Mouse (Mus musculus) heart, embryonic 16.5 days (tissue): Measurements from ENCODE around the gene Slc46a3. TPM values are rescaled to one million over a fixed set of nuclear protein-coding genes. Genes with fewer than 3 reads are reported as not detected.

Experiments used
- ATAC-seq: fragments of 200-750 bp; cut with Nextera tagmentation; replicated peaks from 2 replicates; pipeline ENCODE4 v1.8.0; 2017; ENCODE audit warnings: moderate number of reproducible peaks; ENCODE audit not compliant: insufficient read depth, low FRiP score; ENCODE audit errors: extremely low read depth
- H3K27ac ChIP-seq: fragments of 300-500 bp; sonication (generic); 2 replicates; pipeline ENCODE4 v1.5.1; 2014; ENCODE audit warnings: mild to moderate bottlenecking, low read length, control low read depth, moderate library complexity
- H3K27me3 ChIP-seq: fragments of 300-500 bp; sonication (generic); 2 replicates; pipeline ENCODE4 v1.6.1; 2014; ENCODE audit warnings: low read length, mixed read lengths; ENCODE audit not compliant: control insufficient read depth, insufficient read depth
- H3K36me3 ChIP-seq: fragments of 300-500 bp; sonication (generic); 2 replicates; pipeline ENCODE4 v1.6.1; 2014; ENCODE audit not compliant: control insufficient read depth, insufficient read depth
- H3K4me1 ChIP-seq: fragments of 300-500 bp; sonication (generic); 2 replicates; pipeline ENCODE4 v1.6.1; 2014; ENCODE audit warnings: low read length, mixed read lengths; ENCODE audit not compliant: control insufficient read depth, insufficient read depth
- H3K4me2 ChIP-seq: fragments of 300-500 bp; sonication (generic); 2 replicates; pipeline ENCODE4 v1.6.1; 2014; ENCODE audit warnings: low read depth, mild to moderate bottlenecking, control low read depth, low read length
- H3K4me3 ChIP-seq: fragments of 300-500 bp; sonication (generic); 2 replicates; pipeline ENCODE4 v1.5.1; 2014; ENCODE audit warnings: mild to moderate bottlenecking, control low read depth, low read length
- H3K9ac ChIP-seq: fragments of 300-500 bp; sonication (generic); 2 replicates; pipeline ENCODE4 v1.6.1; 2014; ENCODE audit warnings: low read length, control low read depth
- H3K9me3 ChIP-seq: fragments of 300-500 bp; sonication (generic); replicated peaks from 2 replicates; pipeline ENCODE4 v1.6.1; 2016; ENCODE audit warnings: low read length; ENCODE audit not compliant: control insufficient read depth
- WGBS: fragments of 180-500 bp; shearing (Covaris S2); extraction: QIAGEN DNeasy Blood & Tissue Kit; methylation state at CpG from one replicate; pipeline ENCODE4 v1.1.7; 2014; 5-methylcytosine and 5-hydroxymethylcytosine counted together
- polyA plus RNA-seq: library from polyadenylated mRNA; unstranded; fragments of >200 nt; fragmentation: Nextera tagmentation; extraction: Ambion mirVana; gene quantifications from 2 replicates; pipeline ENCODE4 v1.2.1, GENCODE M21; 2015

The Slc46a3 gene
- polyA plus RNA-seq, 1 experiment from 2014 or later = 3.8 TPM

DNA sequence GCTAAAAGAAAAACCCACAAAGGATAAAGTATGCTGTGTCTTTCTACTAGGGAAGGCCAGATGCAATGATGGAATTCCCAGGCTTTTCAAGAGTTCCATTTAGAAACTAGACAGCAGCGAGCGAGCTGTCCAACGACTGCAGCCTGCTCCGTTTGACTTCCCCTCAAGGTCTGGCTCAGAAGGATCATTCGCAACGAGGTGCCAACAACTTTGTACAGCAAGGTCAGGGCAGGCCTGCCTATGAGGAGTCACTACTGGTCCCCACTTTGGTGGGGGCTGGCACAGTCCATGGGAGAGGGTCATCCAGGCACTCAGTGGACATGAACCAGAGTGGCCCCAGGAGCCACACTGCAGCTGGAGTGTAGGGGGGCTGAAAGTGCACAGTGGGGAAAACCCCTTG lies 11.0 kb downstream of the Slc46a3 start:
- Histone ChIP-seq H3K27ac (no peak overlapping the region), H3K4me1 (no peaks in the 10 kb centered on the region), H3K9ac (no peak overlapping the region), H3K4me2 (no peak overlapping the region), H3K9me3 (no peaks in the 10 kb centered on the region), H3K36me3 (peaks cover 16% of the 10 kb centered on the region), H3K4me3 (no peak overlapping the region), H3K27me3 (no peaks in the 10 kb centered on the region)
- ATAC-seq = no peak
- 81% methylated on average over 6 of the region's 6 CpGs for WGBS

DNA sequence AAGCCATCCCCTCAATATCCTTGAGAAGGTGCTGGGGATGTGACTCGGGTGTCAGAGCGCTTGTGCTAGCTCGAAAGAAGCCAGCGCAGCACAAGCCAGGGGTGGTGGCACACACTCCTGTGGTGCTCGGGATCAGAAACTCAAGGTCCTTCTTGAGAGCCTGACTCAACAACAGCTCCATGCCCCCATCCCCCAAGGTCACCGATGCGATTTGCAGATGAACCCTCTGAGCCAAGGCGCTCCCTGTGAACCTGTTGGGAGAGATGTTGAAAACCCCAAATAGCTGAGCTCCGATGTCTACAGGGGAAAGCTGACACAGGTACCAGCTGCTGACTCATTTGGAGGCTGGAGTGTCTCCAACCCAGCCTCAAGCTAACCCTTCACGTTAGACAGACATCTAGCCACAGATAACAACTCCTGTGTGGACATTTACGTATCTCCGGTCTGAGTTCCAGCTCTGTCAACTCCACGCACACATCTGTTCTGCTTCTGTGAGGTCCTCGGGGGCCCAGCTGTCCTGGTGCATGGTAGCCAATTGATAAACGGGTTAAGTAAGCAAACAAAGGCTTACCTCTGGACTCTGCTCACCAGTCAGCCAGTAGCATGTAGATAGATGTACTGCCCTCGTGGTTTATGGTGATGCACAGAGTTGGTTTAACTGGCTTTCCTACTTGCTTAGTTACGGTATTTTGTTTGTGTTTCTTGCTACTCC lies 14.5 kb downstream of the Slc46a3 start:
- Histone ChIP-seq H3K4me3 (no peak overlapping the region), H3K36me3 (peaks cover 44% of the 10 kb centered on the region), H3K9me3 (no peaks in the 10 kb centered on the region), H3K9ac (no peak overlapping the region), H3K27me3 (no peaks in the 10 kb centered on the region), H3K4me1 (no peaks in the 10 kb centered on the region), H3K27ac (no peak overlapping the region), H3K4me2 (no peak overlapping the region)
- WGBS = 73% methylated on average over 17 of the region's 17 CpGs
- no peak for ATAC-seq

DNA sequence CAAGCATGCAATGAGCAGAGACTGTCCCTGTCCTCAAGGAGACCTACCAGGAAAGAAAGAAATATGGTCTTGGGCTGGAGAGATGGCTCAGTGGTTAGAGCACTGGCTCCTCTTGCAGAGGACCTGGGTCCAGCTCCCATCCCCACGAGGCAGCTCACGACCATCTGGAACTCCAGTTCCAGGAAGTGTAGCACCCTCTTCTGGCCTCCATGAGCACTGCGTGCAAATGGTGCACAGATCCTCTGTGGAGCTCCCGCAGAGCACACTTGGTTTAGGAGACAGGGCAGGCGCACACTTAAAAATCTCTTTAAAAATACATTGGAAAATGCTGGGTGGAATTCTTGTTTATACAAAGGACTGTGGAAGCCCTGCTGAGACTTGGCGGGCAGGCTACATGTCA lies 17.1 kb downstream of the Slc46a3 start:
- Histone ChIP-seq H3K4me1 (no peaks in the 10 kb centered on the region), H3K27me3 (no peaks in the 10 kb centered on the region), H3K36me3 (peaks cover 66% of the 10 kb centered on the region), H3K4me3 (no peak overlapping the region), H3K27ac (no peak overlapping the region), H3K9ac (no peak overlapping the region), H3K9me3 (no peaks in the 10 kb centered on the region), H3K4me2 (no peak overlapping the region)
- no peak for ATAC-seq
- WGBS = 87% methylated on average over 6 of the region's 6 CpGs

DNA sequence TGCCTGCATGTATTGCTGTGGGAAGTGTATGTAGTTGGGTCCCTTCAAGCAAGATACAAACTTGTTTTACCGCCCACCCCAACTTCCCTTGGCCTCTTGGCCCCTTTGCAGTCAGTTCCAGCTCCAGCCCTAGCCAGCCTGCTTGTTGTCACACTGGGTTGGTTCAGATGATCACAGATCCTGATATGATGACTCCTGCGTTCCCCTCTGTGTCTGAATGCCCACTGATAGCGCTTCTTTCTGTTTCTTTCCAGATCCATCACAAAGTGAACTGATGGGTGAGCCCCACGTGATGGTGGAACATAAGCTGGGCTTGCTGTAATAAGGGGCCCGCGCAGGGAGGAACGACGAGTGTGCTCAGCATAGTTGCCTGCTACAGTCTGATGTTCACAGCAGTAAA lies 19.4 kb downstream of the Slc46a3 start:
- Histone ChIP-seq H3K9me3 (no peaks in the 10 kb centered on the region), H3K4me2 (no peak overlapping the region), H3K4me1 (no peaks in the 10 kb centered on the region), H3K27me3 (no peaks in the 10 kb centered on the region), H3K36me3 (peaks cover 73% of the 10 kb centered on the region), H3K9ac (no peak overlapping the region), H3K27ac (no peak overlapping the region), H3K4me3 (no peak overlapping the region)
- 89% methylated on average over 8 of the region's 8 CpGs for WGBS
- ATAC-seq = no peak

DNA sequence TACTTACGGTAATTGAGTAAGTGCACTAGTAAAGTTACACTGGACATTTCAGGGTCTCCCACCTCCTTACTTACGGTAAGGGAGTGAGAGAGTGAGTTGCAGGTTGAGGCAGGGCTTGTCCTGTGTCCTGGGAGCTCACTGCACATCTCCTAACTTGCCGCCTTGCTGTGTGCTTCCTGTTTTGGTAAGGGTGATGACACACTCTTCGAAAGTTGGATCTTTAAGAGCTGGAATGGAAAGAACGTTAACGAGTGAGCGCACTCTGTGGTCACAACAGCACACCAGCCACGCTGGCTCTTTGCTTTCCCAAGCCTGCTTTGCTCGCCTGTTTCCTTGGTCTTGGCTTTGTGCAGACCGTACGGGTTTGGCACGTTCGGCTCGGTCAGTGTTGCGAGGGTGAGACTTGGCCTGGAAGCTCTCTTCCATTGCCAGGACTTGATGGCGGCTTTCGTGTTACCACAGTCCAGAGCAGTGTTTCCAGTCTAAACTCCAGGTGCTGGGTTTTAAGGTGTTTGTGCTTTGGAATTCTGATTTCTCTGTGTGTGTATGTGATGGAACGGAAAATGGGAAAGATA lies 20.0 kb downstream of the Slc46a3 start:
- H3K9me3 ChIP-seq = no peaks in the 10 kb centered on the region
- peaks cover 74% of the 10 kb centered on the region for H3K36me3 ChIP-seq
- ATAC-seq = no peak
- no peak overlapping the region for H3K4me3 ChIP-seq
- no peak overlapping the region for H3K4me2 ChIP-seq
- H3K9ac ChIP-seq = no peak overlapping the region
- no peaks in the 10 kb centered on the region for H3K4me1 ChIP-seq
- 90% methylated on average over 18 of the region's 18 CpGs for WGBS
- H3K27me3 ChIP-seq = no peaks in the 10 kb centered on the region
- no peak overlapping the region for H3K27ac ChIP-seq

DNA sequence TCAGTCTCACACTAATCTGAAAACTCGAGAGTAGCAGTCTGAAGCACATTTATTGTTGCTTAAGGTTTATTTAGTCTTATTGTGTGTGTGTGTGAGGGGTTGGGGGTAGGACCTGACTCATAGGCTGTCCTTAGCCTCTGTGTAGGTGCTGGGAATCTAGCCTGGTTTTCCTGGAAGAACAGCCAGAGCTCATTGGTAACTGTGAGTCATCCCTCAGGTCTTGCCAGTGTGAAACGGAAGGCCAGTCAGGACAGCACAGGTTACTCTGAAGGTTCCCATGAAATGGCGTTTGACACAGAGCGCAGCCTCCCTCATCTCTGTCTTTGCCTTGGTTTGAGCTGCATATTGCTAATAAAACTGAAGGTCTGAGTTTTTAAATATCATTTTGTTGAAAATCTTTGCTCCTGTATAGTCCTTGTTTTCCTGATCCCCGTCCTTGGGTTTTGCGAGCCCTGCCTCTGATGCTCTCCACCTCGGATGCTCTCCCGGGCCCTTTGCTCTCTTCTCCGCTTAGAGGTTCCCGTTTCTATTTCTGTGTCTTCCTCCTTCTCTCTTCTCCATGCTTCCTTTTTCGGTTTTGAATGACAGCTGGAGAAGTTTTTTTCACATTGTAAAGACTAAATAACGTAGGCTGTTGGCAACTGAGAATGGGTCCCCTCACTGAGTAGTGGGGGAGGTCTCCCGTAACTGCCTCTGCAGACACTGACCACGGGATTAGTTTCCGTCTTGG lies 23.4 kb downstream of the Slc46a3 start:
- Histone ChIP-seq H3K36me3 (peaks cover 69% of the 10 kb centered on the region), H3K4me1 (no peaks in the 10 kb centered on the region), H3K9ac (no peak overlapping the region), H3K27me3 (no peaks in the 10 kb centered on the region), H3K27ac (no peak overlapping the region), H3K9me3 (no peaks in the 10 kb centered on the region), H3K4me3 (no peak overlapping the region), H3K4me2 (no peak overlapping the region)
- WGBS = 87% methylated on average over 15 of the region's 15 CpGs
- ATAC-seq = no peak

DNA sequence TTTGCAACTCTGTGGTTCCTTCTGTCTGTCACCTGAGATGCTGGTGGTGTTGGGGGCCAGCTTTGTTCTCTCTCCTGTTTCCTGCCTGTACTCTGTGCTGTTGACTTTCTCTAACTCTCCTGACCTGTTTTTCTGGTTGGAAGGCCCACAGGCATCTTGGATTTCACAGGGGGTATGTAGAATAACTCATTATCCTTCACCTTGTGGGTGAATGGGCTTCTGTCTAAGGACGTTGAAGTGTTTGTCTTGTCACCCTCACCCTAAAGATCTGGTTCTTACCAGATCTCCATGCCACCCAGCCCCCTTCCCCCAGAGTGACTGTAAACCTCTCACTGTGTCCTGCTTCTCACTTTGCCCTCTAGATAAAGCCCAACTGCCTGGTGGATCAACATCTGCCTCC lies 24.3 kb downstream of the Slc46a3 start:
- H3K9me3 ChIP-seq = no peaks in the 10 kb centered on the region
- H3K9ac ChIP-seq = no peak overlapping the region
- H3K4me3 ChIP-seq = no peak overlapping the region
- no peak overlapping the region for H3K27ac ChIP-seq
- H3K27me3 ChIP-seq = no peaks in the 10 kb centered on the region
- no peak for ATAC-seq
- no peak overlapping the region for H3K4me2 ChIP-seq
- 65% methylated on average over 1 of the region's 1 CpGs for WGBS
- peaks cover 59% of the 10 kb centered on the region for H3K36me3 ChIP-seq
- H3K4me1 ChIP-seq = no peaks in the 10 kb centered on the region

DNA sequence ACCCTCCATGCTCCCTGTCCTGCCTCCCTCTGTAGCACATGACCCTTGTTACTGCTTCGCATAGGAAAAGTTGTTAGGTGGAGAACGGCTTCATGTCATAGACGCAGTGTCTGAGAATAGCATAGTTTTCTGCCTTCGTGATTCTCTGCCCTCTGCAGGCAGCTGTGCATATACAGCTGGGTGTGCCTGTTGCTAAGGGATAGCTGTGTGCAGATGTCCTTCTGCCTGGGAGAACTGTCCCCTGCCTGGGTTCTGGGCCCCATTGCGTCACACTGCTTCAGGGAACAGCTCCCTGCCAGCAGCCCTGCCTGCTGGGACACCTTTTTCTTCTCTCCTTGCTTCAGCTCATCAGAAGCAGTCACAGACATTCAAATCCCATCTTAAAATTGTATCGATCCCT lies 25.0 kb downstream of the Slc46a3 start:
- no peak overlapping the region for H3K9ac ChIP-seq
- no peaks in the 10 kb centered on the region for H3K4me1 ChIP-seq
- no peak overlapping the region for H3K4me3 ChIP-seq
- H3K4me2 ChIP-seq = no peak overlapping the region
- WGBS = 83% methylated on average over 6 of the region's 6 CpGs
- H3K36me3 ChIP-seq = peaks cover 56% of the 10 kb centered on the region
- no peaks in the 10 kb centered on the region for H3K27me3 ChIP-seq
- no peak for ATAC-seq
- H3K27ac ChIP-seq = no peak overlapping the region
- H3K9me3 ChIP-seq = no peaks in the 10 kb centered on the region

DNA sequence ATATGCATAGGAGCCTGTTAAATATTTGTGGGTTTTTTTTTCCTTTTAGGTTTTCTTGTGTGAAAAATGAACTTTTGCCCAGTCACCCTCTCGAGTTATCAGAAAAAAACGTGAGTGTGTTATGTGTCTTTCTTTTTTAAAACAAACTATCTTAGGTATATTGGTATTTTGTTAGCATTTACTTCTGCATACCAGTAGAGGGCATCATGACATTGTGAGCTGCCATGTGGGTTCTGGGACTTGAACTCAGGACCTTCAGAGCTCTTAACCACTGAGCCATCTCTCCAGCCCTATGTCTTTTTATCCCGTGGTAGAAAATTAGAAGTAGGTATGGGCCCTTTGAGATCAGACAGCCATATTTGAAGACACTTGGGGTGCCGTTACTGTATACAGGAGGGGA lies 25.9 kb downstream of the Slc46a3 start:
- no peak overlapping the region for H3K4me2 ChIP-seq
- 89% methylated on average over 4 of the region's 4 CpGs for WGBS
- ATAC-seq = no peak
- no peaks in the 10 kb centered on the region for H3K27me3 ChIP-seq
- H3K4me3 ChIP-seq = no peak overlapping the region
- peaks cover 56% of the 10 kb centered on the region for H3K36me3 ChIP-seq
- no peaks in the 10 kb centered on the region for H3K4me1 ChIP-seq
- no peak overlapping the region for H3K9ac ChIP-seq
- no peak overlapping the region for H3K27ac ChIP-seq
- no peaks in the 10 kb centered on the region for H3K9me3 ChIP-seq
